Mouse (Mus musculus): ENCODE data around the gene Frrs1.
"Not testable (repeated sequence)": the region's sequence is repeated elsewhere in the genome, so short reads cannot be mapped to it uniquely, and the experiment has no call there.

The Frrs1 gene

DNA sequence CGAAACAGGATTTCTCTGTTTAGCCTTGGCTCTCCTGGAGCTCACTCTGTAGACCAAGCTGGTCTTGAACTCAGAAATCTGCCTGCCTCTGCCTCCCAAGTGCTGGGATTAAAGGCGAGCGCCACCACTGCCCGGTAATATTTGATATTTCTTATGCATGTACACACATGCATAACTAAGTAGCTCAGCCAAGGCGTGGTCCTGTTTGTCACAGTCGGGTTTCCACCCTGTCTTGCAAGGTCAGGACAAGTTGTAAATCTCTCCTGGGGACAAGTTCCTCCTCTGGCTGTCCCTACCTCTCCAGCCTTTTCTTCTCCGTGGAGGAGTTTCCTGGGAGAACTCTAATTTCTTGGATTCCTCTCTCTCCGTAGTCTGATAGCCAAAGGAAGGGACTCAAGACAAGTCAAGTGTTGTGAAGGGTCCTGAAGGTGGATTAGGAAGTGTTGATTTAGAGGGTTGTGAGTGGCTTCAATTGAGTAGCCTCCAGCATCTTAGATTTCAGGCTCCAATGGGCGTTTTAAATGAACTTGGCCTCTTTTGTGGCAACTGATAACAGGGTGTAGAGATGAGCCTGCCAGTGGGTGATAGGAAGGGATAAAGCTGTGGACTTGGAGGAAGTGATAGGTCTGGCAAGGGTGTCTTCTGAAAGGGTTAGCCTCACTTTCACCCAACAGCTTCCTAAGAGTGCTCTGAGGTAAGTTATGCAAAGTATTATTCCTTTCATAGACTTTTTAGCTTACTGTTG, at the start of gene Frrs1:
TSS of gene Frrs1 (plus strand) at position 524 of the 745 bp plus-strand sequence.
- no peak for DNase-seq

DNA sequence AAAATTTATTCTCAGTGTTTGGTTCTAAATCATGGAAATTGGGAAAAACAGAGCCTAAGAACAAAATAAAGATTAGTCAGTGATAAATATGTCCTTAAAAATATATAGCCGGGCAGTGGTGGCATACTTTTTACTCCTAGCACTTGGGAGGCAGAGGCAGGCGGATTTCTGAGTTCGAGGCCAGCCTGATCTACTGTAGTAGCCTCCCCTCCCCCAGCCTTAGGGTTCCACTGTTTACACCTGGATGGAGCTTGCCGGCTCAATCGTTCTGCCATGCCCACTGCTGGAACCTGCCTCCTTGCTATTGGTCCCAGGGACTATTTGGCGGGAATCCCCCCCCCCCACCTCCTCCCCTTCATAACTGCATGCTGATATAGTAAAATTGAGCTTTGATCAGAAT, 48.9 kb upstream of the Frrs1 start:
- DNase-seq, result not testable (repeated sequence)

- DNase-seq, result no peak
Measured at GRCm38 (mm10) chr3:116812946-116813345, 46.3 kb upstream of the Frrs1 start.

- no peak for DNase-seq
Measured at GRCm38 (mm10) chr3:116815305-116815797, 43.9 kb upstream of the Frrs1 start.

GRCm38 (mm10) chr3:116815916-116816315, 43.3 kb upstream of the Frrs1 start:
- no peak for DNase-seq

DNA sequence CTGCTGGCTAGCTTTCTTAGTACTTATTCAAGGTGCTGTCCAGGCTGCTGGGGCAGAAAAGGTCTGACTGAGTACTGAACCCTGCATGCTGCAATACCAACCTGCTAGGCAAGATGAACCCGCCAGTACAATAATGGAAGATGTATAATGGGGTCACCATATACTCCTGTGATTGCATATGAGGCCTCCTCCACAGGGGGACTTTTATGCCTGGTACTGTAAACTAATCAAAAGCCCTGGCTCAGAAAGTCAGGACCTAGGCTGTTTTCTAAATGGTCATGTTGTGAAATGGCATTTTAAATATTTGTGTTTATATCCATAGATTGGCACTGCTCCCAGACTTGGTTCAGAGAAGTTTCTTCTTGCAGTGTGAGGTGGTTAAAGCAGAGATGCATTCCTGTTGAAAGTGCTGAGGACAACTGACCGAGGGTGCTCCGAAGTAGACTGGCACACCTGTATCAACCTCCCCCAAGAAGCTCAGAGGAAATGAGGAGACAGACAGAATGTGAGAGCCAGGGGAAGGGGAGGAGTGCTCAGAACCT, 42.5 kb upstream of the Frrs1 start:
- DNase-seq, result no peak

DNA sequence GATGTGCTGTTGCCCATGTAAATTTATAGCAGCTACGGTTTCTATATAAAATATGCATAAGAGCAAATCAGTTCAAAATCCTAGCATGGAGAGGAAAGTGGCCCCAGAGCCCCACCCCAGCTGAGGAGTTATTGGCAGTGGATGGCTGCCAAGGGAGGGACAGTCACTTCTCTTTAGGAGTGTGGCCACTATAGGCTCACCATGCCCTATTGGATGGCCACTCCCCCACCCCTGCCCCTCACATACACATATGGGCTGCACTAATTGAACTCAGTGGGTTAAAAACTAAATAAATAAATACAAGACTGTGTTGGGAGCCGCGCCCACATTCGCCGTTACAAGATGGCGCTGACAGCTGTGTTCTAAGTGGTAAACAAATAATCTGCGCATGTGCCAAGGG, 42.0 kb upstream of the Frrs1 start:
- DNase-seq, result no peak

DNA sequence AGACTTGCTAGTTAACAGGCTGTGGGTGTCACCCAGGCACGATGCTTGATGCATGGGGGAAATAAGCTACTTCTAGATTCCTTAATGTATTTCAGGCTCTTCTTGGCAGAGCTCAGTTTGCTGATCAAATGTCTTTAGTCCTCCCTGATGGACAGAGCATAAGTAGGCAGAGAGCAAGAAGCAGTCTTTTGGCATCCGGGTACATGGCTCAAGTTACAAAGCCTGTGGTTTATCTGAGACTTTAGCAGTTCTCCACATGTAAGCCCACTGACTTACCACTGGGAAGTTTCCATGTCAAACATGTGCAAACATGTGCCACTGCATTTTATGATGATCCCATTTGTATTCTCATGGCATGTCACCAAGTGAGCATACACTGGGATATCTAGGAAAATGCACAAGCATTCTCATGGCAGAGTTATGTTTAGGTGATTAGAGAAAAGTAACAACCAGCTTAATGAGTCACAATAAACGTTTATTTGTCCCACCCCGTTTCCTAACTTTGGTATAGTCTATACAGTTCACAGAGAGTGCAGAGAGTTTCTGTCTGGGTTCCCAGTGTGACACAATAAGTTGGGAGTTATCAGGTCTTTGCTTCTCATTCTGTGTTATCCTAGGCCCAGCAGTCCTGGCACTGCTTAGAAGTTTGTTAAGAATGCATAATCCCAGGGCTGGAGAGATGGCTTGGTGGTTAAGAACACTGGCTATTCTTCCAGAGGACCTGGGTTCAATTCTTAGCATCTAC, 32.6 kb upstream of the Frrs1 start:
- no peak for DNase-seq

DNA sequence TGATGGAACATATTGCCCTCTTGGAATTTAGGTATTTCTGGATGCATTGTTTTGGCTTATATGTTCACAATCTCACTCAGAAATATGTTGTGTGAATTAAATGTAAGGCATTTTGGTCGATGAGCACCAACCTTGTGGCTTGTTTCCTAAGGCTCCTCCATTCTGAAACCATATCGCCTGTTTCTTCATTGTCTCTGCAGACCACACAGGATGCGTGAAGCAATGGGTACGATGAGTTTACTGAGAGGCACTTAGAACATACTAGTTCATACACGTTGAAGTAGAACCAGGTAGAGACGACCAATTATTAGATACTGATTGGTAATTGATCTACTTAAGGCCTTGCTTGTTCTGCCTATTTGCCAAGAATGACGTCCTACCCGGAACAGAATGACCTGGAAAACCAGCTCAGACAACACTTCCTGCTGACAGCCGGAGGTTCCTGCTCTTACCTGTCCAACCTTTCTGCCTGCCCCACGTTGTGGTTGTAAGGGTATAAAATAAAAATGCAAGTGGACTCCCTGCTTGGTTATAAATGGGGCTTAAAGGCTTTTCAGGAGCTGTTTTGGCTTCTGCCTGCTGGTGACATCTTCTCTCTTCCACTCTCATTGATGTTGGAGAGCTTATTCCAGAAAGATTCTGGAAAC, 29.9 kb upstream of the Frrs1 start:
- DNase-seq, result no peak

DNA sequence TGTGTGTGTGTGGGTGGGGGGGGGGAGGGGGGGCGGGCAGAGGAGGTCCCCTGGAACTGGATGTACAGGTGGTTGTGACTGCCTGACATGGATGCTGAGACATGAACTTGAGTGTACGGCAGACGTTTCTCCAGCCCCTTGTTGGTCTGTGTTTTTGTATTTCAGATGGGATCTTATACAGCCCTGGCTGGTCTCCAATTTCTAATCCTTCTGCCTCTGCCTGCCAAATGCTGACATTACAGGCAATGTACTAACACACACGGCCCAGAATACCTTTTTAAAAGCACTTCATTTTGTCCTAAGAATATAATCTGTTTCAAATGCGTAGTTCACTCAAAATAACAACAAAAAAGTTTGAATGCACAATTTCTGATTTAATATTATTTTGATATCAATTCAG, 27.9 kb upstream of the Frrs1 start:
- DNase-seq, result no peak

GRCm38 (mm10) chr3:116832526-116833310, 26.5 kb upstream of the Frrs1 start:
- no peak for DNase-seq

GRCm38 (mm10) chr3:116833491-116833890, 25.8 kb upstream of the Frrs1 start:
- no peak for DNase-seq

DNA sequence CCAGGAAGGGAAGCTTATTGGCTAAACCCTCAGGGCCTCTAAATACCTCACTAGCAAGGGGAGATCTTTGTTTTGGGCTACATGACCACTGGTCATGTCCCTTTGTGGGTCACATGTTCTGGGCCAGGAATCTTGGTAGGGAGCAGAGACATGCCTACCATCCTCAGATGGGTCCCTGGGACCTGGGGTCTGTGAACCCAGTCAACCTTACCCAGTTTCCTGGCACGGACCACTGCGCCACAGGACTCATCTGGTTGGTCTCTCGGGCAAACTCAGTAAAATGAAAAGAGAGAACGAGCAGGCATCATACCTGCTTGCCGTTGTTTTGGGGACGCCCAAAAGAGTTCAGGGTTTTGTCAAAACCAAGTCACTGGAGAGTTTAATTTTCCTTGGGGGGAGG, 25.0 kb upstream of the Frrs1 start:
- no peak for DNase-seq

- DNase-seq, result no peak
Measured at GRCm38 (mm10) chr3:116835350-116835749, 23.9 kb upstream of the Frrs1 start.

DNA sequence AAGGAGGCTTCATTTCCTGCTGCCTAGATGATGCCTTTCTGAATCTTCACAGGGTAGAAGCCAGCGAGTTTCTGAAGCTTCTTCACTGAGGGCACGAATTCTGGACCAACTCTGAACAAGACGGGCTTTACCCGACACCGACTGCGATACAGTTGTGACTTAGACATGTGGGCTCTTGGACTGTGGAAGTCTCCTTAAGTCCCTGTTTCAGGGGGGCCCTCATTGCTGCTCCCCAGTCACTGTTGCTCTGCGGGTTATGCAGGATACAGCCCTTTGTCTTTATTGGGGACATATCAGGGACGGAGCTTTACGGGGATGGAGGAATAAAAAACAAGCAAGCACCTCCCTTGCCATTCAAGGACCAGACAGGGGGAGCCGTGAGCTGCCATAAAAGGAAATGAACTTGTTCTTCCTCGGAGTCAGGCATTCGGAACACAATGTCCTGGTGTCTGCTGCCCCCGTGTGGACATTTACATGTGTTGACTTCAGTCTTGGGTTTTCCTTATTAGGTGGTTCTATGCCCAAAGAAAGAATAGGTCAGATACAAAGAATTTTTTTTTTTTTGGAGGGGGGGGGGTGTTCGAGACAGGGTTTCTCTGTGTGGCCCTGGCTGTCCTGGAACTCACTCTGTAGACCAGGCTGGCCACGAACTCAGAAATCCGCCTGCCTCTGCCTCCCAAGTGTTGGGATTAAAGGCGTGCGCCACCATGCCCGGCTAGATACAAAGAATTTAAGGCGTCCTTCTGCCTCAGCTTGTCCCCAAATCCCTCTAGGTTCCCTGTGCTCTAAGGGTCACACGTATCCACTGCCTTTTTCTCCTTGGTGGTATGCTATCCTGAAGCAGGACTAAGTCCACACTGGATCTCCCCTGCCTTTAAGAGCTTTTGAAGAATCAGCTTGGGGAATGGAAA, 23.2 kb upstream of the Frrs1 start:
- peak; percentile 87 for DNase-seq

GRCm38 (mm10) chr3:116836681-116837475, 22.4 kb upstream of the Frrs1 start:
- DNase-seq, result no peak

DNA sequence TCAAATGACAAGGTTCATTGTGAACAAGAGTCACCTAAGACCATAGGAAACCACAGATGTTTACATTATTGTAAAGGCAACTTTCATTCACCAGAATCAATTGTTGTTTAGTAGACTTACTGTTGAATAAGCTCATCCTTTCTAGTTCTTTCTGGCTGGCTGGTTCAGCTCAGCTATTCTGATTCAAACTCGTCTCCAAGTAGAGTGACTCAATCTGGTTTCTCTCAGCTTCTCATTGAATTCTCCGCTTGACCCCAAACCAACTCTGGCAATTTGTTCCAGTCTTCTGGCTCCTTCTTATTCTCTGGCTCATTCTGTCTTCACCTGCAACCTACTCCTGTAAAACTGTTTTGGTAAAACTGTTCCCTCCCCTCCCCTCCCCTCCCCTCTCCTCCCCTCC, 18.0 kb upstream of the Frrs1 start:
- no peak for DNase-seq

DNA sequence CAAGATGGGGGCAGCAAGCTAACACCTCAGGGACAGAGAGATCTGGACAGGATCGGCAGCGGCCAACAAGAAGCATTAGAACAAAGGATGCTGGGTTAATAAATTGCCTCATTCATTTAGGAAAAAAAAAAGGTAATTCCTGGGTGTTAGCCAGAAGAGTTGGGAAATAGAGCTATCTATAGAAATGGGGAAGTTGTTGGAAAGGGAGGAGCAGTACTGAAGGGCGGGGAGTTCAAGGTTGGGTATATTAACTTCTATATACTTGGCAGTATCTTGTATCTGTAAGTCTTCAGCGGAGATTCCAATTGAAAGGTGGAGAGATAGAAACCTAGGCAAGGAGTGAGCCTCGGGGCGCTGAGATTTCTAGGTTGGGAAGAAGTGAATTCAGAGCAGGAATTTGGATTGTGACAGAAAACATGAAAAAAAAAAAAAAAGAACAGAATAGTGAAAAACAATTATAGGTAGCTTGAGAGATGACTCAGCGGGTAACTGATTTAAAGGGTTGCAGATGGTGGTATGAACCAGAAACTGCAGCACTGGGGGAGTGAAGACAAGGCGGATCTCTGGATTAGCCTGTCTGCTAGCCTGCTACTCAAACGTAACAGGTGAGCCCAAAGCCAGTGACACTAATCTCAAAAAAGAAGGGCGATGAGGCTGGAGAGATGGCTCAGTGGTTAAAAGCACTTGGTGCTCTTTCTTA, 14.2 kb upstream of the Frrs1 start:
- no peak for DNase-seq

GRCm38 (mm10) chr3:116846084-116846483, 13.2 kb upstream of the Frrs1 start:
- DNase-seq, result no peak

- DNase-seq, result no peak
Measured at GRCm38 (mm10) chr3:116848099-116848498, 11.2 kb upstream of the Frrs1 start.

All from thymus, postnatal 25 days (tissue).